Mouse (Mus musculus): ENCODE results near the gene Dusp28. TPM values are rescaled to one million over a fixed set of nuclear protein-coding genes. Genes with fewer than 3 reads are reported as not detected.

Dusp28 gene
- polyA plus RNA-seq, 1 experiment from 2014 or later, result 14.3 TPM

- Histone ChIP-seq H3K4me2 (ENCODE audit: low read depth, low read length) (peak within 1 kb of the TSS; percentile 89), H3K9ac (ENCODE audit: low read depth, low read length) (peak within 1 kb of the TSS; percentile 73), H3K27me3 (replicated peaks; ENCODE audit: control insufficient read depth, insufficient read depth, low read length) (no peaks in the 10 kb centered on the region), H3K4me3 (ENCODE audit: low read length) (peak within 1 kb of the TSS; percentile 84), H3K36me3 (ENCODE audit: control insufficient read depth, insufficient read depth, low read length) (no peaks in the 10 kb centered on the region), H3K9me3 (ENCODE audit: control insufficient read depth, low read length) (no peaks in the 10 kb centered on the region), H3K27ac (ENCODE audit: low read length) (peak within 1 kb of the TSS; percentile 99), H3K4me1 (ENCODE audit: control insufficient read depth, insufficient read depth, low read length) (peaks cover 28% of the 10 kb centered on the region)
- under 1% methylated on average over 45 of the region's 45 CpGs for WGBS
- ATAC-seq, result peak; percentile 98
Observed at GRCm38 (mm10) chr1:92934182-92934827, 27.5 kb downstream of the Dusp28 start, which contains the start of gene Capn10. Gene Capn10, plus strand, starts transcription at chr1:92934376.

GRCm38 (mm10) chr1:92935054-92935962 is 28.5 kb downstream of the Dusp28 start:
- no peak for ATAC-seq
- Histone ChIP-seq H3K36me3 (ENCODE audit: control insufficient read depth, insufficient read depth, low read length) (0 out of 2 replicates have a peak, but pooled peaks cover 4% of the 10 kb centered on the region), H3K4me2 (ENCODE audit: low read depth, low read length) (peak overlapping the region; percentile 89), H3K9me3 (ENCODE audit: control insufficient read depth, low read length) (no peaks in the 10 kb centered on the region), H3K4me3 (ENCODE audit: low read length) (peak overlapping the region; percentile 84), H3K9ac (ENCODE audit: low read depth, low read length) (peak overlapping the region; percentile 73), H3K27me3 (replicated peaks; ENCODE audit: control insufficient read depth, insufficient read depth, low read length) (no peaks in the 10 kb centered on the region), H3K27ac (ENCODE audit: low read length) (peak overlapping the region; percentile 99), H3K4me1 (ENCODE audit: control insufficient read depth, insufficient read depth, low read length) (peaks cover 28% of the 10 kb centered on the region)
- 20% methylated on average over 10 of the region's 10 CpGs for WGBS

- H3K27me3 ChIP-seq (replicated peaks; ENCODE audit: control insufficient read depth, insufficient read depth, low read length), result no peaks in the 10 kb centered on the region
- WGBS, result 39% methylated on average over 2 of the region's 2 CpGs
- no peaks in the 10 kb centered on the region for H3K9me3 ChIP-seq (ENCODE audit: control insufficient read depth, low read length)
- H3K9ac ChIP-seq (ENCODE audit: low read depth, low read length), result peak overlapping the region; percentile 73; the same call in 1 of the 2 replicates
- no peak for ATAC-seq
- H3K4me1 ChIP-seq (ENCODE audit: control insufficient read depth, insufficient read depth, low read length), result peaks cover 28% of the 10 kb centered on the region
- peak overlapping the region; percentile 84 for H3K4me3 ChIP-seq (ENCODE audit: low read length)
- H3K27ac ChIP-seq (ENCODE audit: low read length), result peak overlapping the region; percentile 42; the same call in 1 of the 2 replicates
- peak overlapping the region; percentile 89 for H3K4me2 ChIP-seq (ENCODE audit: low read depth, low read length)
- peaks cover 7% of the 10 kb centered on the region; the same call in 1 of the 2 replicates for H3K36me3 ChIP-seq (ENCODE audit: control insufficient read depth, insufficient read depth, low read length)
Observed at GRCm38 (mm10) chr1:92935977-92936376, 29.2 kb downstream of the Dusp28 start.

- Histone ChIP-seq H3K27me3 (replicated peaks; ENCODE audit: control insufficient read depth, insufficient read depth, low read length) (no peaks in the 10 kb centered on the region), H3K36me3 (ENCODE audit: control insufficient read depth, insufficient read depth, low read length) (peaks cover 7% of the 10 kb centered on the region; the same call in 1 of the 2 replicates), H3K4me2 (ENCODE audit: low read depth, low read length) (peak overlapping the region; percentile 89; the same call in 1 of the 2 replicates), H3K9ac (ENCODE audit: low read depth, low read length) (peak overlapping the region; percentile 52), H3K4me1 (ENCODE audit: control insufficient read depth, insufficient read depth, low read length) (peaks cover 28% of the 10 kb centered on the region), H3K9me3 (ENCODE audit: control insufficient read depth, low read length) (no peaks in the 10 kb centered on the region), H3K27ac (ENCODE audit: low read length) (peak overlapping the region; percentile 38; the same call in 1 of the 2 replicates), H3K4me3 (ENCODE audit: low read length) (no peak overlapping the region)
- no peak for ATAC-seq
- 61% methylated on average over 3 of the region's 3 CpGs for WGBS
Observed at GRCm38 (mm10) chr1:92936467-92936866, 29.7 kb downstream of the Dusp28 start.

GRCm38 (mm10) chr1:92937797-92938196 is 31.0 kb downstream of the Dusp28 start:
- no peak overlapping the region for H3K4me3 ChIP-seq (ENCODE audit: low read length)
- WGBS, result 74% methylated on average over 3 of the region's 3 CpGs
- H3K27ac ChIP-seq (ENCODE audit: low read length), result peak overlapping the region; percentile 47; the same call in 1 of the 2 replicates
- H3K27me3 ChIP-seq (replicated peaks; ENCODE audit: control insufficient read depth, insufficient read depth, low read length), result no peaks in the 10 kb centered on the region
- no peak overlapping the region for H3K9ac ChIP-seq (ENCODE audit: low read depth, low read length)
- peak; percentile 18 for ATAC-seq
- H3K4me2 ChIP-seq (ENCODE audit: low read depth, low read length), result no peak overlapping the region; the same call in 1 of the 2 replicates
- H3K9me3 ChIP-seq (ENCODE audit: control insufficient read depth, low read length), result no peaks in the 10 kb centered on the region
- peaks cover 28% of the 10 kb centered on the region for H3K4me1 ChIP-seq (ENCODE audit: control insufficient read depth, insufficient read depth, low read length)
- H3K36me3 ChIP-seq (ENCODE audit: control insufficient read depth, insufficient read depth, low read length), result peaks cover 10% of the 10 kb centered on the region; the same call in 1 of the 2 replicates

GRCm38 (mm10) chr1:92939746-92940145 is 33.0 kb downstream of the Dusp28 start:
- H3K4me1 ChIP-seq (ENCODE audit: control insufficient read depth, insufficient read depth, low read length), result peaks cover 23% of the 10 kb centered on the region
- H3K36me3 ChIP-seq (ENCODE audit: control insufficient read depth, insufficient read depth, low read length), result peaks cover 14% of the 10 kb centered on the region; the same call in 1 of the 2 replicates
- ATAC-seq, result no peak
- H3K27ac ChIP-seq (ENCODE audit: low read length), result no peak overlapping the region
- no peak overlapping the region for H3K4me3 ChIP-seq (ENCODE audit: low read length)
- 95% methylated on average over 4 of the region's 4 CpGs for WGBS
- no peaks in the 10 kb centered on the region for H3K9me3 ChIP-seq (ENCODE audit: control insufficient read depth, low read length)
- H3K27me3 ChIP-seq (replicated peaks; ENCODE audit: control insufficient read depth, insufficient read depth, low read length), result no peaks in the 10 kb centered on the region
- no peak overlapping the region for H3K9ac ChIP-seq (ENCODE audit: low read depth, low read length)
- H3K4me2 ChIP-seq (ENCODE audit: low read depth, low read length), result no peak overlapping the region

GRCm38 (mm10) chr1:92943219-92943989 is 36.6 kb downstream of the Dusp28 start:
- Histone ChIP-seq H3K4me1 (ENCODE audit: control insufficient read depth, insufficient read depth, low read length) (peaks cover 8% of the 10 kb centered on the region; the same call in 1 of the 2 replicates), H3K9ac (ENCODE audit: low read depth, low read length) (no peak overlapping the region), H3K27me3 (replicated peaks; ENCODE audit: control insufficient read depth, insufficient read depth, low read length) (no peaks in the 10 kb centered on the region), H3K27ac (ENCODE audit: low read length) (no peak overlapping the region), H3K4me2 (ENCODE audit: low read depth, low read length) (no peak overlapping the region), H3K9me3 (ENCODE audit: control insufficient read depth, low read length) (no peaks in the 10 kb centered on the region), H3K36me3 (ENCODE audit: control insufficient read depth, insufficient read depth, low read length) (peaks cover 19% of the 10 kb centered on the region), H3K4me3 (ENCODE audit: low read length) (no peak overlapping the region)
- WGBS, result 93% methylated on average over 19 of the region's 19 CpGs
- no peak for ATAC-seq

GRCm38 (mm10) chr1:92947966-92948365 is 41.2 kb downstream of the Dusp28 start:
- H3K36me3 ChIP-seq (ENCODE audit: control insufficient read depth, insufficient read depth, low read length), result peaks cover 9% of the 10 kb centered on the region; the same call in 1 of the 2 replicates
- no peak overlapping the region for H3K9ac ChIP-seq (ENCODE audit: low read depth, low read length)
- peaks cover 15% of the 10 kb centered on the region; the same call in 1 of the 2 replicates for H3K4me1 ChIP-seq (ENCODE audit: control insufficient read depth, insufficient read depth, low read length)
- H3K4me3 ChIP-seq (ENCODE audit: low read length), result no peak overlapping the region
- H3K4me2 ChIP-seq (ENCODE audit: low read depth, low read length), result no peak overlapping the region
- no peak for ATAC-seq
- H3K9me3 ChIP-seq (ENCODE audit: control insufficient read depth, low read length), result no peaks in the 10 kb centered on the region
- H3K27ac ChIP-seq (ENCODE audit: low read length), result no peak overlapping the region
- no peaks in the 10 kb centered on the region for H3K27me3 ChIP-seq (replicated peaks; ENCODE audit: control insufficient read depth, insufficient read depth, low read length)
- WGBS, result 94% methylated on average over 3 of the region's 3 CpGs
